Mouse (Mus musculus) cerebral cortex, adult 2 months (tissue): Measurements from ENCODE around the gene Zfp661.

ENCODE experiments used
- WGBS: fragments of 180-500 bp; shearing (Covaris S2); methylation state at CpG from one replicate; pipeline ENCODE4 v1.1.7; 2018; 5-methylcytosine and 5-hydroxymethylcytosine counted together

Gene Zfp661

GRCm38 (mm10) chr2:127586694-127587513 lies at the start of gene Zfp661, which contains the start of gene Mrps5:
Gene Zfp661 (minus strand): TSS chr2:127587094.
Gene Mrps5 (plus strand): TSS chr2:127587222.
- WGBS: 4% methylated on average over 39 of the region's 39 CpGs

GRCm38 (mm10) chr2:127635581-127635980 lies 48.7 kb upstream of the Zfp661 start:
- 82% methylated on average over 6 of the region's 6 CpGs for WGBS

- 81% methylated on average over 2 of the region's 2 CpGs for WGBS
Observed at GRCm38 (mm10) chr2:127632601-127633000, 45.7 kb upstream of the Zfp661 start.

- WGBS: 48% methylated on average over 6 of the region's 6 CpGs
Observed at GRCm38 (mm10) chr2:127627990-127628570, 41.2 kb upstream of the Zfp661 start.

GRCm38 (mm10) chr2:127627354-127627753 lies 40.5 kb upstream of the Zfp661 start:
- WGBS: 55% methylated on average over 6 of the region's 6 CpGs

- 85% methylated on average over 5 of the region's 5 CpGs for WGBS
Observed at GRCm38 (mm10) chr2:127625659-127626058, 38.8 kb upstream of the Zfp661 start.

- WGBS: 54% methylated on average over 2 of the region's 2 CpGs
Observed at GRCm38 (mm10) chr2:127624786-127625185, 37.9 kb upstream of the Zfp661 start.

- 57% methylated on average over 3 of the region's 3 CpGs for WGBS
Observed at GRCm38 (mm10) chr2:127622065-127622464, 35.2 kb upstream of the Zfp661 start.

- WGBS: 93% methylated on average over 3 of the region's 3 CpGs
Observed at GRCm38 (mm10) chr2:127619311-127619710, 32.4 kb upstream of the Zfp661 start.

- WGBS: 87% methylated on average over 4 of the region's 4 CpGs
Observed at GRCm38 (mm10) chr2:127612288-127612687, 25.4 kb upstream of the Zfp661 start.

GRCm38 (mm10) chr2:127611386-127611785 lies 24.5 kb upstream of the Zfp661 start:
- 73% methylated on average over 4 of the region's 4 CpGs for WGBS

GRCm38 (mm10) chr2:127608986-127609385 lies 22.1 kb upstream of the Zfp661 start:
- WGBS: 63% methylated on average over 5 of the region's 5 CpGs

GRCm38 (mm10) chr2:127608234-127608633 lies 21.3 kb upstream of the Zfp661 start:
- 32% methylated on average over 3 of the region's 3 CpGs for WGBS

GRCm38 (mm10) chr2:127605203-127605602 lies 18.3 kb upstream of the Zfp661 start:
- 70% methylated on average over 3 of the region's 3 CpGs for WGBS

- WGBS: 80% methylated on average over 6 of the region's 8 CpGs
Observed at GRCm38 (mm10) chr2:127603383-127603782, 16.5 kb upstream of the Zfp661 start.

- WGBS: 64% methylated on average over 4 of the region's 4 CpGs
Observed at GRCm38 (mm10) chr2:127590840-127591239, 3.9 kb upstream of the Zfp661 start.

- WGBS: 80% methylated on average over 15 of the region's 15 CpGs
Observed at GRCm38 (mm10) chr2:127590204-127590603, 3.3 kb upstream of the Zfp661 start.

GRCm38 (mm10) chr2:127588897-127589296 lies 2.0 kb upstream of the Zfp661 start:
- 89% methylated on average over 9 of the region's 9 CpGs for WGBS

- WGBS: under 1% methylated on average over 22 of the region's 22 CpGs
Observed at GRCm38 (mm10) chr2:127587514-127587844, 585 bp upstream of the Zfp661 start.

GRCm38 (mm10) chr2:127584436-127584858 lies 2.4 kb downstream of the Zfp661 start:
- under 1% methylated on average over 24 of the region's 24 CpGs for WGBS

GRCm38 (mm10) chr2:127573322-127573721 lies 13.6 kb downstream of the Zfp661 start:
- WGBS: 26% methylated on average over 1 of the region's 1 CpGs

- WGBS: 9% methylated on average over 18 of the region's 18 CpGs
Observed at GRCm38 (mm10) chr2:127559070-127559966, 27.6 kb downstream of the Zfp661 start.
